Mouse (Mus musculus) testis, adult 2 months (tissue): ENCODE data around the gene Gm20388.

Experiments
- CTCF ChIP-seq: fragments of 200-500 bp; IDR thresholded peaks from 2 replicates; pipeline ENCODE4 v1.5.1; 2012; ENCODE audit warnings: low read depth, mild to moderate bottlenecking, inconsistent platforms, low read length, moderate library complexity; ENCODE audit not compliant: control insufficient read depth, insufficient read depth, insufficient replicate concordance
- POLR2A ChIP-seq: fragments of 200-500 bp; IDR thresholded peaks from 2 replicates; pipeline ENCODE4 v1.6.1; 2012; ENCODE audit warnings: low read depth, mild to moderate bottlenecking, inconsistent platforms, low read length, moderate library complexity; ENCODE audit not compliant: control insufficient read depth

DNA sequence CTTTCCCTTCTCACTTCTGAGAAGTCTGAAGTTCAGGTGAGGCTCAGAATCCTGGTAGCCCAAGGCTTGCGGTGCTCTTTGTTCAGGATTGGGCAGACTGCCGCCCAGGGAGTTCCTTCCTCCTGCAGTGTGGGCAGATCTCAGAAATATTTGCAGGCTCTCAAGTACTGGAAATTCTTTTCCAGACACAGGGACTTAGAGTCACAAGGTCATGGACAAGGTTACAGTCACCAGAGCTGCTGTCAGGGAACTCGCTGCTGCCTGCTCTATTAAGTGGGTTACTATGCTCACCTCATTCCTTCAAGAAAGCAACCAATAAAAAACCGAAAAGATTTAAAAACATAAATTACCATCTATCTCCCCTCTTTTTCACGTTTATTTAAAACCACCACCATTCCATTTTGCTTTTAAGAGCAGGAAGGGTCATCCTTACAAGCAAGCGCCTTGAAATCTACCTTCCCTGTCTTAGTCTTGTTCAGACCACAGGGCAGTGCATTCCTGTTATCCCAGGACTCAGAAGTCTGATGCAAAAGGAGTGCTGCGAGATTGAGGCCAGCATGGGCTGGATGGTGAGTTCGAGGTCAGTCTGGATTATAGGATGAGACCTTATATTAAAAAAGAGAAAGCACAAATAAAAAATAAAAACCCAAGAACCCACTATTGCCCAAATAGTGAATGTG, 4320.0 kb downstream of the Gm20388 start:
- TF ChIP-seq CTCF (no peak), POLR2A (no peak)
